Mouse (Mus musculus) inflammation-experienced regulatory T-cells (primary cell): ENCODE results near the gene Jmy. TPM values are rescaled to one million over a fixed set of nuclear protein-coding genes. Genes with fewer than 3 reads are reported as not detected.

Experiments
- polyA plus RNA-seq, 2 experiments: library from polyadenylated mRNA; unstranded; fragments of 100-300 nt; shearing (Covaris generic); gene quantifications; one replicate each; pipeline ENCODE4 v1.2.1; 2017

Jmy gene
- 10 to 100 TPM; 15.8 to 19.2 TPM for polyA plus RNA-seq

GRCm38 (mm10) chr13:93499167-93499972 is at the start of gene Jmy:
Gene Jmy, minus strand, starts transcription at chr13:93499808.

Other genes with a start within 250 kb of the Jmy start
- 10 to 100 TPM in 1 of 2 experiments, 1 to 10 TPM in 1; 7.2 to 12.3 TPM for gene Homer1, start 200.2 kb downstream of the Jmy start, polyA plus RNA-seq
- under 1 TPM; 0.34 to 0.82 TPM for gene Bhmt, start 138.2 kb upstream of the Jmy start, polyA plus RNA-seq
- 1 to 10 TPM in 1 of 2 experiments, not detected in 1; 1.4 TPM for gene Bhmt2, start 174.5 kb upstream of the Jmy start, polyA plus RNA-seq
- 1 to 10 TPM in 1 of 2 experiments, under 1 TPM in 1; 0.63 to 1.6 TPM for gene Dmgdh, start 174.6 kb upstream of the Jmy start, polyA plus RNA-seq